Mouse (Mus musculus) hindbrain, embryonic 10.5 days (tissue): ENCODE results near the gene Gpr35. TPM values are rescaled to one million over a fixed set of nuclear protein-coding genes. Genes with fewer than 3 reads are reported as not detected.
A peak's percentile ranks its signal among the peaks of the same experiment; 100 is the strongest.

ENCODE experiments used
- DNase-seq: peaks from one replicate; pipeline ENCODE4 v3.0.0-alpha.2; 2017; ENCODE audit warnings: low spot score
- H3K27ac ChIP-seq: fragments of 300-500 bp; sonication (generic); 2 replicates; pipeline ENCODE4 v1.5.1; 2016; ENCODE audit warnings: mild to moderate bottlenecking, moderate library complexity
- H3K27me3 ChIP-seq: fragments of 300-500 bp; sonication (generic); 2 replicates; pipeline ENCODE4 v1.6.1; 2016; ENCODE audit warnings: mild to moderate bottlenecking; ENCODE audit not compliant: poor library complexity, insufficient read depth, severe bottlenecking
- H3K36me3 ChIP-seq: fragments of 300-500 bp; sonication (generic); 2 replicates; pipeline ENCODE4 v1.6.1; 2016; ENCODE audit warnings: mild to moderate bottlenecking, moderate library complexity
- H3K4me1 ChIP-seq: fragments of 300-500 bp; sonication (generic); replicated peaks from 2 replicates; pipeline ENCODE4 v1.6.1; 2016; ENCODE audit warnings: mild to moderate bottlenecking
- H3K4me3 ChIP-seq: fragments of 300-500 bp; sonication (generic); 2 replicates; pipeline ENCODE4 v1.5.1; 2016; ENCODE audit warnings: mild to moderate bottlenecking, moderate library complexity
- H3K9me3 ChIP-seq: fragments of 300-500 bp; sonication (generic); 2 replicates; pipeline ENCODE4 v1.6.1; 2016; ENCODE audit warnings: mild to moderate bottlenecking, moderate library complexity
- WGBS: fragments of 180-500 bp; shearing (Covaris S2); methylation state at CpG from one replicate; pipeline ENCODE4 v1.1.7; 2016; 5-methylcytosine and 5-hydroxymethylcytosine counted together
- polyA plus RNA-seq: library from polyadenylated mRNA; unstranded; fragments of >200 nt; fragmentation: Nextera tagmentation; extraction: Ambion mirVana; gene quantifications from 2 replicates; pipeline ENCODE4 v1.2.1, GENCODE M21; 2016

Gene Gpr35
- 0.05 and 0.51 TPM in 2 replicates for polyA plus RNA-seq

DNA sequence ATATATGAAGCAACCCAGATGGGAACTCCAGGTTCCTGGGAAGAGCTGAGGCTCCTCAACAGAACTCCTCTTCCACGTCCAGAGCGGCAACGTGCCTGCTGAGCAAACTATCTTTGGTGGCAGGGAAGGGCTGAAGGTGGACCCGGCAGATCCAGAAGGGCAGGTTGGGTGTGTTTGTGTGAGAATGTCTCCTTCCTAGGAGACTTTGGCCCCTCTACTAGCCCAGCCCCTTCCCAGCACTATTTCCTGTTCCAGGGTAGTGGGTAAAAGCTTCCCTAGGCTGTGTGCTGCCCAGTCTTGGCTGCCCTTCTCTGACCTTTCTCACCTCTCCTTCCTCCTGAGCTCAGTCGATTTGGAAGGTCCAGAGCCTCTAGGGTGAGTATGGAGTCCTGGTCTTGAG lies at the start of gene Gpr35:
Gene Gpr35, plus strand, starts transcription at position 259 of the 400 bp plus-strand sequence.
- Histone ChIP-seq H3K27ac (no peak within 1 kb of the TSS), H3K27me3 (no peaks in the 10 kb centered on the region), H3K36me3 (peaks cover 47% of the 10 kb centered on the region), H3K4me1 (no peaks in the 10 kb centered on the region), H3K4me3 (no peak within 1 kb of the TSS), H3K9me3 (no peaks in the 10 kb centered on the region)
- 72% methylated on average over 5 of the region's 5 CpGs for WGBS
- DNase-seq: no peak

GRCm38 (mm10) chr1:92902786-92903185 lies 47.9 kb upstream of the Gpr35 start, which contains the start of gene Ankmy1:
Ankmy1 (minus strand) TSS chr1:92902906.
- peak; percentile 83 for DNase-seq
- Histone ChIP-seq H3K9me3 (no peaks in the 10 kb centered on the region), H3K4me1 (peaks cover 32% of the 10 kb centered on the region), H3K4me3 (peak within 1 kb of the TSS; percentile 47), H3K36me3 (no peaks in the 10 kb centered on the region), H3K27me3 (peaks cover 52% of the 10 kb centered on the region), H3K27ac (0 out of 2 replicates have a peak within 1 kb of the TSS, but pooled peaks have one; percentile 16)
- under 1% methylated on average over 15 of the region's 15 CpGs for WGBS

- Histone ChIP-seq H3K4me1 (peaks cover 35% of the 10 kb centered on the region), H3K9me3 (no peaks in the 10 kb centered on the region), H3K27me3 (peaks cover 57% of the 10 kb centered on the region), H3K4me3 (no peak overlapping the region), H3K27ac (no peak overlapping the region), H3K36me3 (no peaks in the 10 kb centered on the region)
- WGBS: 78% methylated on average over 4 of the region's 4 CpGs
- no peak for DNase-seq
These were observed 47.0 kb upstream of the Gpr35 start for GRCm38 (mm10) chr1:92903627-92904026.

DNA sequence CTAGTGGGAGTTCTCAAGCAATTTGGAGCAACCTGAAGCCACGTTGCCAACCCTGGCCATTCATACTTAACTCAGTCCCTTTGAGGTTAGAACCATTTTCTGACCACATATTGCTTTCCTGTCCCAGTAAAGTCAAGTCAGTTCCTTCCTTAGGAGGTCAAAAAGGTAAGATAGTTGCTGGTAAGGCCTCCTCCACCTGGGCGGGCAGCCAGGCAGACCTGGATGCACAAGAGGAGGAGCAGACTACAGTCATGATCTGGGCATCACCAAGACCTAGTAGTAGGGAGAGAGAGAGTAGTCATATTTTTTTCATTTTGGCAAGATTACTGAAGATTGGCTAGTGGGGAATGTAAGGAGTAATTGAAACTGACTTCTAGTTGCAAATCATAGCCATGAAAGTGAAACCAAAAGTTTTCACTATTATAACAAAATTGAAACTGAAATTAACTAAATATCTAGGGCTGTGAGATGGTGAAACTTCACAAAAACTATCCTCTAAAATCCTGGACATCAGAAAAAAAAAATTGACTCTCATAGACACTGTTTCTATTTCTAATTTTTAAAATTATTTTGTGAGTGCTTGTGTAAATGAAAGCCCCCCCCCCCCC lies 44.9 kb upstream of the Gpr35 start:
- peaks cover 48% of the 10 kb centered on the region for H3K4me1 ChIP-seq
- no peak for DNase-seq
- no peaks in the 10 kb centered on the region for H3K9me3 ChIP-seq
- H3K36me3 ChIP-seq: no peaks in the 10 kb centered on the region
- no peak overlapping the region for H3K4me3 ChIP-seq
- 90% methylated on average over 2 of the region's 2 CpGs for WGBS
- no peak overlapping the region for H3K27ac ChIP-seq
- H3K27me3 ChIP-seq: peaks cover 52% of the 10 kb centered on the region

DNA sequence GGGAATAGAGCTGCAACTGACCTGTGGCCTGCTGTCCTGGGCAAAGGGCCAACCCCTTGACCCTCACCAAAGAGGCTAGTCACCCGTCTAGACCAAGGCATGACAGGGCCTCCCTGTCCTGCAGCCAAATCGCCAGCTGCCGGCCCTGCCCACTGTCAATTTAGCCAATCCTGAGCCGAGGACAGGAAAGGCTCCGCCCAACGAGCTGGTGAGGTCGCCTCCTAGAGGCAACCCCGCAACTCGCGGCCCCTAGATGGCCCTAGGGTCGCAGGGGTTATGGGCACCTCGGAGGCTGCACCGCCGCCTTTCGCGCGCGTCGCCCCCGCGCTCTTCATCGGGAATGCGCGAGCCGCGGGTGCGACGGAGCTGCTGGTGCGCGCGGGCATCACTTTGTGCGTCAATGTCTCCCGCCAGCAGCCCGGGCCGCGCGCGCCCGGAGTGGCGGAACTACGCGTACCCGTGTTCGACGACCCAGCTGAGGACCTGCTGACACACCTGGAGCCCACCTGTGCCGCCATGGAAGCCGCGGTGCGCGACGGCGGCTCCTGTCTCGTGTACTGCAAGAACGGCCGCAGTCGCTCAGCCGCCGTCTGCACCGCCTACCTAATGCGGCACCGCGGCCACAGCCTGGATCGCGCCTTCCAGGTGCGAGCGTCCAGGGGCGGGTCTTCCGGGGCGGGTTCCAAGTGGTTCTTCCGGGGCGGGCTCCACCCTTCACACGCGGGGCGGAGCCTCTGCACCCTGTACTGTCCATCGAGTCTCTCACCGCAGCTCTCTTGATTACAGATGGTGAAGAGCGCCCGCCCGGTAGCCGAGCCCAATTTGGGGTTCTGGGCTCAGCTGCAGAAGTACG lies 43.7 kb upstream of the Gpr35 start, which contains the start of gene Dusp28:
Gene Dusp28, plus strand, starts transcription at position 203 of the 853 bp plus-strand sequence.
- peak; percentile 92 for DNase-seq
- under 1% methylated on average over 81 of the region's 81 CpGs for WGBS
- Histone ChIP-seq H3K27me3 (peaks cover 40% of the 10 kb centered on the region), H3K4me3 (peak within 1 kb of the TSS; percentile 80), H3K27ac (peak within 1 kb of the TSS; percentile 90), H3K36me3 (no peaks in the 10 kb centered on the region), H3K9me3 (no peaks in the 10 kb centered on the region), H3K4me1 (peaks cover 60% of the 10 kb centered on the region)

DNA sequence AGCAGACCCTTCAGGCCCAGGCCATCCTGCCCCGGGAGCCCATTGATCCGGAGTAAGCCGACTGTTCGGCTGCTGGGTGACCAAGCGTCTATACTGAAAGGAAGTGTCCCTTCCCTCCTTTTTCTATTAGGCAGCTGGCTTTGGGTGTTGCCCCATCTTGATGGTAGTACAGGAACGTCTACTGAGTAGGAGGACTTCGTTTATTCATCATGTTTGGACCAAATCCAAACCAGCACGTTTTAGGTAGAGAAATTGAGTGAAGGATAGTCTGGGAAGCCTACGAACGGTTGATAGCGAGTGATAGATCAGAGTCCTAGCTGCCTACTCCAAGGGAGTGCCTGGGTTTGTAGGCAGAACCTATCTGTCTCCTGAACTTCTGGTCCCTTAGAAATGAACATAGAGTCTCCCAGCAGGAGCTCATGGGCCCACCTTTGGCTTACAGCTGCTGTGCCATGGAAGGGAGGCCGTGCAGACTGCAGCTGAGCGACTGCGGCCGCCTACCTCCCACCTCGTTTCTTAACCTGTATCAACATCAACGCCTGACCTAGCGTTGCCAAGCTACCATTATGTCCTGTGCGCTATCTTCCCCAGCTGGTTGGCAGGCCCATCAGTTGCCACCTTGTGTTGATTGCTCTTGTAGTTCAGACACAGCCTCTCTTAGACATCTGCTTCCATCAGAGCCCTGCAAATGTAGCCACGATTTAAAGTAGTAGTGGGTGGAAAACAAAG lies 42.9 kb upstream of the Gpr35 start:
- no peak for DNase-seq
- H3K9me3 ChIP-seq: no peaks in the 10 kb centered on the region
- H3K4me1 ChIP-seq: peaks cover 63% of the 10 kb centered on the region
- WGBS: 47% methylated on average over 20 of the region's 20 CpGs
- H3K27me3 ChIP-seq: peaks cover 32% of the 10 kb centered on the region
- peak overlapping the region; percentile 90 for H3K27ac ChIP-seq
- no peaks in the 10 kb centered on the region for H3K36me3 ChIP-seq
- peak overlapping the region; percentile 80 for H3K4me3 ChIP-seq

- no peak overlapping the region for H3K27ac ChIP-seq
- DNase-seq: no peak
- no peaks in the 10 kb centered on the region for H3K9me3 ChIP-seq
- H3K4me3 ChIP-seq: no peak overlapping the region
- peaks cover 3% of the 10 kb centered on the region; the same call in 1 of the 2 replicates for H3K36me3 ChIP-seq
- H3K4me1 ChIP-seq: peaks cover 61% of the 10 kb centered on the region
- 91% methylated on average over 3 of the region's 3 CpGs for WGBS
- H3K27me3 ChIP-seq: peaks cover 24% of the 10 kb centered on the region
These were observed 42.0 kb upstream of the Gpr35 start for GRCm38 (mm10) chr1:92908664-92909063.

DNA sequence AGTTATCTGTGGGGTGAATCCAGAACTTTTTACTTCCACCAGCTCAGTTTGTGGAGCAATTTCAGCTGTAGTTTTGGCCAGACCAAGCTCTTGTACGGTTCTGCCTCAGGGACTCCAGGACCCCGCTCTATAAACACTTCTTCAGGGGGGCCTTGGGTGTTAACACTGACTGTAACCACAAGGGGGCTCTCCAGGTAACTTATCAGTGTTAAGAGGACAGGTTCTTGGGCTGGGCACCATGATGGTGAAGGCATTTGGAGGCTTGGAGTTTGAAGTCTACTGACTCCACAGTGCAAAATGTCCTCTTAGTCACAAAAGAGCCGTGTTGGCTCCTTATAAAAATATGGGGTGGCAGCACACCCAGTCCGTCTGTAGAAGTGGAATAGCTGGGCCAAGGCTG lies 41.6 kb upstream of the Gpr35 start:
- H3K9me3 ChIP-seq: no peaks in the 10 kb centered on the region
- H3K4me1 ChIP-seq: peaks cover 61% of the 10 kb centered on the region
- DNase-seq: peak; percentile 39
- H3K36me3 ChIP-seq: peaks cover 6% of the 10 kb centered on the region
- WGBS: 73% methylated on average over 4 of the region's 4 CpGs
- no peak overlapping the region for H3K4me3 ChIP-seq
- peaks cover 22% of the 10 kb centered on the region for H3K27me3 ChIP-seq
- H3K27ac ChIP-seq: no peak overlapping the region

- Histone ChIP-seq H3K9me3 (no peaks in the 10 kb centered on the region), H3K4me1 (peaks cover 57% of the 10 kb centered on the region), H3K36me3 (peaks cover 19% of the 10 kb centered on the region), H3K27me3 (peaks cover 22% of the 10 kb centered on the region), H3K27ac (peak within 1 kb of the TSS; percentile 94), H3K4me3 (peak within 1 kb of the TSS; percentile 79)
- peak; percentile 74 for DNase-seq
- 1% methylated on average over 45 of the region's 57 CpGs for WGBS
These were observed 40.3 kb upstream of the Gpr35 start, which contains the start of gene Rnpepl1 for GRCm38 (mm10) chr1:92910239-92910885. Rnpepl1 (plus strand) TSS chr1:92910783.

GRCm38 (mm10) chr1:92910925-92911720 lies 39.5 kb upstream of the Gpr35 start:
- Histone ChIP-seq H3K9me3 (no peaks in the 10 kb centered on the region), H3K4me1 (peaks cover 57% of the 10 kb centered on the region), H3K27me3 (peaks cover 22% of the 10 kb centered on the region), H3K27ac (peak overlapping the region; percentile 94), H3K36me3 (peaks cover 27% of the 10 kb centered on the region), H3K4me3 (peak overlapping the region; percentile 79)
- DNase-seq: peak; percentile 63
- WGBS: 1% methylated on average over 82 of the region's 85 CpGs

GRCm38 (mm10) chr1:92911721-92912138 lies 38.9 kb upstream of the Gpr35 start:
- Histone ChIP-seq H3K27me3 (peaks cover 22% of the 10 kb centered on the region), H3K27ac (peak overlapping the region; percentile 94), H3K36me3 (peaks cover 33% of the 10 kb centered on the region), H3K9me3 (no peaks in the 10 kb centered on the region), H3K4me3 (peak overlapping the region; percentile 79), H3K4me1 (peaks cover 51% of the 10 kb centered on the region)
- no peak for DNase-seq
- 53% methylated on average over 8 of the region's 8 CpGs for WGBS
